Mouse (Mus musculus): ENCODE results near the gene Tex21. TPM values are rescaled to one million over a fixed set of nuclear protein-coding genes. Genes with fewer than 3 reads are reported as not detected.
"Not testable (repeated sequence)": the region's sequence is repeated elsewhere in the genome, so short reads cannot be mapped to it uniquely, and the experiment has no call there.

The Tex21 gene
- total RNA-seq, 4 experiments from 2014 or later = not detected

DNA sequence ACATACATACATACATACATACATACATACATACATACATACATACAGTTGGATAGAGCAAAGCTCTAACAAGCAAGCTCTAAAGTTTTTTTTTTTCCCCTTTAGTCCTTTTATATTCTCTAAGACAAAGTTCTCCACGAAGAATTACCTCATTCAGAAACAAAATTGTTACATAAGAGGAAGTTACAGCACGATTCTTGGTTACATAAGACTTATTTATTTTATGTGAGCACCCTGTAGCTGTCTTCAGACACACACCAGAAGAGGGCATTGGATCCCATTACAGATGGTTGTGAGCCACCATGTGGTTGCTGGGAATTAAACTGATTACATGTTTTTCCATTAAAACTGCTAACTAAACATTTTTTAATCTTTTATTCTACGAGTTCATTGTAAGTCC lies 52.0 kb downstream of the Tex21 start:
- no peak for DNase-seq

DNA sequence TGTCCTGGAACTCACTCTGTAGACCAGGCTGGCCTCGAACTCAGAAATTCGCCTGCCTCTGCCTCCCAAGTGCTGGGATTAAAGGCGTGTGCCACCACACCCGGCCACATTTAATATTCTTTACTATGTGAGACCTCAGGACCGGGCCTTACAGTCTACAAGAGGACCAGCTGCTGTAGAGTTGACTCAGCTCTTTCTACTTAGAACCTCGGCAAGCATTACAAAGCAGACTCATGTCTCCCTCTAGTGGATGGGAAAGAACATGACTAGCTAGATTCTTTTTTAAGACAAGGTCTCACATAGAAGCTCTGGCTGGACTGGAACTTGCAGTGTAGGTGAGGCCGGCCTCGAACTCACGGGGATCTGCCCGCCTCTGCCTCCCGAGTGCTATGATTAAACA lies 55.6 kb downstream of the Tex21 start:
- no peak for DNase-seq

GRCm38 (mm10) chr12:76187849-76188248 lies 58.7 kb downstream of the Tex21 start:
- no peak for DNase-seq

GRCm38 (mm10) chr12:76186473-76186872 lies 60.1 kb downstream of the Tex21 start:
- no peak for DNase-seq

GRCm38 (mm10) chr12:76185167-76185816 lies 61.3 kb downstream of the Tex21 start:
- DNase-seq = no peak

- no peak for DNase-seq
Measured at GRCm38 (mm10) chr12:76184271-76184670, 62.3 kb downstream of the Tex21 start.

- DNase-seq = no peak
Measured at GRCm38 (mm10) chr12:76182831-76183230, 63.7 kb downstream of the Tex21 start.

- no peak for DNase-seq
Measured at GRCm38 (mm10) chr12:76181471-76181870, 65.1 kb downstream of the Tex21 start.

GRCm38 (mm10) chr12:76180442-76180841 lies 66.1 kb downstream of the Tex21 start:
- no peak for DNase-seq

- DNase-seq = no peak
Measured at GRCm38 (mm10) chr12:76179527-76179926, 67.0 kb downstream of the Tex21 start.

- no peak for DNase-seq
Measured at GRCm38 (mm10) chr12:76179051-76179450, 67.5 kb downstream of the Tex21 start.

- no peak for DNase-seq
Measured at GRCm38 (mm10) chr12:76177864-76178518, 68.6 kb downstream of the Tex21 start.

DNA sequence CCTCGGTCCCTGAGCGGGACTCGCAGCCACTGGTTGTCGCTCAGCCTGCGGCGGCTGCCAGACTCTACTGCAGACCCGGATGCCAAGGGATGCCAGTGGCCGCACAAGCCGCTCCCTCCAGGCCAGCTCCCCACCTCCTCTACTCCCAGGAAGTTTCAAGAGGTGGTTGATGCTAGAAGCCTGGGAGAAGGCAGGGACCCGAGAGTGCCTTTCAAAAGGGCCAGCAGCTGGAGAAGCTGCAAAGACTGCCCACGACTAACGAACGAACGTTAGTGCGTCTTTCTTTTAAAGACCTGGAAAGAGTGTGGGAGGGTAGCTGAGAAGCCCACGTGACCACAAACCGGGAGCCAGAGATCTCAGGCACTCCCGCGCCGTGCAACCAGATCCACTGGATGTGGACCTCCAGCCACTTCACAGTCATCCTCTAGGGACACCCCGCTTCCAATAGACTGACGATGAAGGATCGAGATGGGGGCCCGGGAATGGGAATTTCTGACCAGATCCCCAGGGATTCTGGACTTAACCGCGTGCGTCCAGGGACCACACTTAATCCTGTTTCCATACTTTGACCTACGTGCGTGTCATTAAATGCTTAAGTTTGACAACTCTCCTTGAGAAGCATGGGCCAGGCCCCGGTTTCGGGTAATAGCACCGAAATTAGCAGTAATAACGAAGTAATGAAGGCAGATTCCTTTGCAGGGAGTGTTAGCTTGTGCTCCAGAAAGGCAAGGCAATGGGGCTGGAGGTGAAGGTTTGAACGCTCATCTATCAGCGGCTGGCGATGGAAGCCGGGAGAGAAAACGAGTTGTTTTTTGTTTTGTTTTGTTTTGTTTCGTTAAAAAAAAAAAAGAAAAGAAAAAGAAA lies 69.3 kb downstream of the Tex21 start, which contains the start of gene Esr2:
TSS of gene Esr2 (minus strand) at position 260 of the 864 bp plus-strand sequence.
- DNase-seq = no peak

- no peak for DNase-seq
Measured at GRCm38 (mm10) chr12:76165641-76166040, 80.9 kb downstream of the Tex21 start.

GRCm38 (mm10) chr12:76152389-76152788 lies 94.2 kb downstream of the Tex21 start:
- not testable (repeated sequence) for DNase-seq

Other genes starting within 250 kb of the Tex21 start
- gene Esr2, start 69.5 kb downstream of the Tex21 start, total RNA-seq (2022) = under 1 TPM in 3 of 4 experiments, not detected in 1; 0.11 to 0.75 (median 0.45) TPM
- 10 to 100 TPM; 42.3 to 50.6 (median 43.3) TPM for gene Mthfd1, start 8.6 kb upstream of the Tex21 start, total RNA-seq (2022)
- 1 to 10 TPM in 1 of 4 experiments, under 1 TPM in 3; 0.35 to 1.1 (median 0.63) TPM for gene Akap5, start 78.1 kb upstream of the Tex21 start, total RNA-seq (2022)
- 10 to 100 TPM in 3 of 4 experiments, 1 to 10 TPM in 1; 8.5 to 14.1 (median 10.7) TPM for gene Zbtb25, start 122.9 kb upstream of the Tex21 start, total RNA-seq (2022)
- 1 to 10 TPM; 5.7 to 7.4 (median 6.7) TPM for gene Zbtb1, start 123.5 kb upstream of the Tex21 start, total RNA-seq (2022)
- 10 to 100 TPM; 19.1 to 25.6 (median 22.9) TPM for gene Hspa2, start 157.4 kb upstream of the Tex21 start, total RNA-seq (2022)
- under 1 TPM; 0.15 to 0.24 (median 0.23) TPM for gene Ppp1r36, start 170.8 kb upstream of the Tex21 start, total RNA-seq (2022)

All from adrenal gland, adult 8-10 months (tissue).